Mouse (Mus musculus): ENCODE measurements around the gene Lamb1.

GRCm38 (mm10) chr12:31293361-31294142 is 28.5 kb downstream of the Lamb1 start:
- TF ChIP-seq CTCF (IDR thresholded peaks at IDR 0.05; ENCODE audit: borderline replicate concordance, insufficient read depth, low read length) (no peak), POLR2A (IDR thresholded peaks at IDR 0.05; ENCODE audit: low read depth, low read length) (no peak)

Measured in embryonic fibroblast, embryonic 13.5 days (primary cell).